In genomic region chr2:145832836-145833221, GRCm38 (mm10) we compare ENCODE assay signal across 9 mouse cellular contexts.
DNase-seq lines count a peak whose midpoint lies in the region; ATAC-seq and TF ChIP-seq lines count a peak whose summit lies in the region.
"Had no signal": no experiment of that assay in that cellular context is flagged by ENCODE, and none has a peak within 500 bp of the region (broad histone marks: within the 10 kb centered on the region; RNA-seq: fewer than 3 reads in every experiment).

No protein-coding gene starts in this region.

- H3K4me1 ChIP-seq in lung, embryonic 14.5 days (ENCODE audit: insufficient read depth) = peaks cover 6% of the 10 kb centered on the region; the same call in 1 of the 2 replicates
- peaks cover 19% of the 10 kb centered on the region for H3K4me1 ChIP-seq in lung, adult 2 months (ENCODE audit: control insufficient read depth, insufficient read depth, low read length)
- 0 out of 2 replicates have a peak, but pooled peaks cover 6% of the 10 kb centered on the region for H3K4me1 ChIP-seq in forebrain, postnatal 0 days (ENCODE audit: insufficient read depth)
- H3K4me1 ChIP-seq in limb, embryonic 13.5 days = peaks cover 27% of the 10 kb centered on the region
- H3K4me1 ChIP-seq in small intestine, adult 2 months (ENCODE audit: control insufficient read depth, insufficient read depth, insufficient read length, low read length) = peaks cover 20% of the 10 kb centered on the region

- no peaks in the 10 kb centered on the region for H3K27me3 ChIP-seq in lung, embryonic 14.5 days (ENCODE audit: insufficient read depth, low read length)
- no peaks in the 10 kb centered on the region for H3K27me3 ChIP-seq in forebrain, postnatal 0 days (ENCODE audit: insufficient read depth, low read length)
- H3K27me3 ChIP-seq in limb, embryonic 13.5 days = no peaks in the 10 kb centered on the region
- no peaks in the 10 kb centered on the region for H3K27me3 ChIP-seq in small intestine, adult 2 months (ENCODE audit: control insufficient read depth, insufficient read depth, low read length)

- H3K4me2 ChIP-seq in lung, embryonic 14.5 days = peak overlapping the region; percentile 46
- H3K4me2 ChIP-seq in forebrain, postnatal 0 days (ENCODE audit: low read depth) = peak overlapping the region; percentile 34
- H3K4me2 ChIP-seq in limb, embryonic 13.5 days (replicated peaks) = peak overlapping the region; percentile 47

- TF ChIP-seq POLR2A in lung, adult 2 months (IDR thresholded peaks at IDR 0.05; ENCODE audit: borderline replicate concordance, extremely low read depth, low read depth, low read length) = no peak
- TF ChIP-seq POLR2A in small intestine, adult 2 months (IDR thresholded peaks at IDR 0.05; ENCODE audit: low read depth, low read length) = no peak

- ATAC-seq in lung, embryonic 14.5 days (ENCODE audit: insufficient read depth) = no peak
- ATAC-seq in forebrain, postnatal 0 days = peak; percentile 12; the same call in 1 of the 2 replicates
- peak; percentile 10; the same call in 1 of the 2 replicates for ATAC-seq in limb, embryonic 13.5 days (ENCODE audit: low FRiP score, low read depth)

- 59% methylated on average over 5 of the region's 5 CpGs for WGBS in lung, embryonic 14.5 days
- WGBS in lung, adult 2 months = 28% methylated on average over 5 of the region's 5 CpGs
- WGBS in forebrain, postnatal 0 days = 59% methylated on average over 5 of the region's 5 CpGs
- 16% methylated on average over 5 of the region's 5 CpGs for WGBS in limb, embryonic 13.5 days
- WGBS in small intestine, adult 2 months = 35% methylated on average over 5 of the region's 5 CpGs

- intact Hi-C loops in left cerebral cortex, postnatal 10 days (cut with DNase I) = no loop called here

- peak overlapping the region; percentile 83 for H3K27ac ChIP-seq in lung, embryonic 14.5 days (ENCODE audit: low read depth)
- peak overlapping the region; percentile 76 for H3K27ac ChIP-seq in forebrain, postnatal 0 days (ENCODE audit: low read depth, low read length)
- peak overlapping the region; percentile 84 for H3K27ac ChIP-seq in limb, embryonic 13.5 days
- 0 out of 2 replicates have a peak overlapping the region, but pooled peaks have one; percentile 83 for H3K27ac ChIP-seq in small intestine, adult 2 months (ENCODE audit: insufficient read depth, low read depth, low read length)

- 0 out of 2 replicates have a peak, but pooled peaks cover 3% of the 10 kb centered on the region for H3K36me3 ChIP-seq in lung, embryonic 14.5 days (ENCODE audit: insufficient read depth)
- no peaks in the 10 kb centered on the region for H3K36me3 ChIP-seq in forebrain, postnatal 0 days (ENCODE audit: insufficient read depth)
- no peaks in the 10 kb centered on the region for H3K36me3 ChIP-seq in limb, embryonic 13.5 days
- no peaks in the 10 kb centered on the region for H3K36me3 ChIP-seq in small intestine, adult 2 months (ENCODE audit: control insufficient read depth, insufficient read depth, low read length)

- H3K9me3 ChIP-seq in lung, embryonic 14.5 days (ENCODE audit: low read depth, low read length) = no peaks in the 10 kb centered on the region
- no peaks in the 10 kb centered on the region for H3K9me3 ChIP-seq in forebrain, postnatal 0 days (ENCODE audit: low read length)
- H3K9me3 ChIP-seq in limb, embryonic 13.5 days = no peaks in the 10 kb centered on the region
- H3K9me3 ChIP-seq: megakaryocyte, embryonic 14.5 days had no signal

- H3K9ac ChIP-seq in lung, embryonic 14.5 days = no peak overlapping the region
- H3K9ac ChIP-seq in forebrain, postnatal 0 days = peak overlapping the region; percentile 35
- H3K9ac ChIP-seq in limb, embryonic 13.5 days = no peak overlapping the region

- TF ChIP-seq CTCF in lung, embryonic 14.5 days (IDR thresholded peaks at IDR 0.05; ENCODE audit: low read depth) = peak; percentile 7; the same call in 1 of the 2 replicates
- no peak for TF ChIP-seq CTCF in lung, adult 2 months (IDR thresholded peaks at IDR 0.05; ENCODE audit: insufficient read depth, low read length)
- no peak for TF ChIP-seq CTCF in forebrain, postnatal 0 days (IDR thresholded peaks at IDR 0.05; ENCODE audit: low read depth)
- TF ChIP-seq CTCF in small intestine, adult 2 months (IDR thresholded peaks at IDR 0.05; ENCODE audit: extremely low read depth, insufficient read length, insufficient replicate concordance, low read depth, low read length) = no peak

- DNase-seq in lung, embryonic 14.5 days = no peak
- DNase-seq in lung, adult 2 months = no peak
- DNase-seq in forebrain, postnatal 0 days = no peak
- DNase-seq in cerebellum, adult 8-10 months = no peak
- DNase-seq in left cerebral cortex, postnatal 10 days (ENCODE audit: extremely low spot score in 1 of 2, low spot score in 2 of 2) = no peak
- no peak for DNase-seq in cerebellum, adult 11-12 months

- H3K4me3 ChIP-seq in lung, embryonic 14.5 days (ENCODE audit: low read depth, low read length) = no peak overlapping the region
- no peak overlapping the region for H3K4me3 ChIP-seq in lung, adult 2 months (replicated peaks; ENCODE audit: extremely low read depth, low read depth, low read length)
- no peak overlapping the region for H3K4me3 ChIP-seq in forebrain, postnatal 0 days (ENCODE audit: low read depth, low read length)
- H3K4me3 ChIP-seq in limb, embryonic 13.5 days = no peak overlapping the region
- H3K4me3 ChIP-seq in small intestine, adult 2 months (ENCODE audit: low read depth, low read length) = no peak overlapping the region
